Mouse (Mus musculus) layer of hippocampus, postnatal 25 days (tissue): ENCODE data around the gene Tgfbi. TPM values are rescaled to one million over a fixed set of nuclear protein-coding genes. Genes with fewer than 3 reads are reported as not detected.

Source experiments
- DNase-seq, 2 experiments: peaks; one replicate each; pipeline ENCODE4 v3.0.0; 2022; ENCODE audit warnings: mixed read lengths in 2 of 2, low spot score in 1 of 2; ENCODE audit errors: extremely low spot score in 1 of 2
- total RNA-seq, 2 experiments: library from RNA; stranded (reverse); gene quantifications; 2 replicates each; pipeline ENCODE4 v1.2.3; 2021

Tgfbi gene
- 1 to 10 TPM; 3.1 to 3.8 TPM for total RNA-seq

DNA sequence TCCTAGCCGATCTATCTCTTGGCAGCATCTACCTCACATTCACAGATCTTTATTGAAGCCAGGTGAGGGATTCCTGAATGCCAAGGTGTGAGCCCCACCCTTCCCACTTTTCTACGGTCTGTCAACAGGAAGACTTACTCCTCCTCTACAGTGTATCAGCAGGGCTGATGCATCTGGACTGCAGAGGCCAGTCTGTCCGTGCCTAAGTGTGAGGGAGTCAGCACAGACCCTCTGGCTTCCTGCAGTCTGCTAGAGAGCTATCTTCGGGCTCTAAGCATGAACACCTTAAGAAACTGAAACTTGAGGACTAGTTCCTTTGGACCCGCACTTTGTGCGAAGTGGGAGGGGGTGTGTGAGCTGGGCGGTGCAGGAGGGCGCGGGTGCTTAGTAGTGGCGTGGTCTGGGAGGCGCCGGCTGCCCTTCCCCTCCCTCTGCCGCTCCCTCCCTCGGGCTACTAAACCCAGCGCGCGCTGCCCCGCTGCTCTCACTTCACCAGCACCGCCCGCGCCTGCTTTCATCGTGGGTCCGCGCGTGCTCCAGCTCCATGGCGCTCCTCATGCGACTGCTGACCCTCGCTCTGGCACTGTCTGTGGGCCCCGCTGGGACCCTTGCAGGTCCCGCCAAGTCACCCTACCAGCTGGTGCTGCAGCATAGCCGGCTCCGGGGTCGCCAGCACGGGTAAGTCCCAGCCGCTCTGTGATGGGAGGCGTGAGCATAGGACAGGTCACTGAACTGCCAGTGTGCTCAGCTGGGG, at the start of gene Tgfbi:
Gene Tgfbi (plus strand): TSS at position 421 of the 754 bp plus-strand sequence.
- peak in 1 of 2 experiments; percentile 17 for DNase-seq

DNA sequence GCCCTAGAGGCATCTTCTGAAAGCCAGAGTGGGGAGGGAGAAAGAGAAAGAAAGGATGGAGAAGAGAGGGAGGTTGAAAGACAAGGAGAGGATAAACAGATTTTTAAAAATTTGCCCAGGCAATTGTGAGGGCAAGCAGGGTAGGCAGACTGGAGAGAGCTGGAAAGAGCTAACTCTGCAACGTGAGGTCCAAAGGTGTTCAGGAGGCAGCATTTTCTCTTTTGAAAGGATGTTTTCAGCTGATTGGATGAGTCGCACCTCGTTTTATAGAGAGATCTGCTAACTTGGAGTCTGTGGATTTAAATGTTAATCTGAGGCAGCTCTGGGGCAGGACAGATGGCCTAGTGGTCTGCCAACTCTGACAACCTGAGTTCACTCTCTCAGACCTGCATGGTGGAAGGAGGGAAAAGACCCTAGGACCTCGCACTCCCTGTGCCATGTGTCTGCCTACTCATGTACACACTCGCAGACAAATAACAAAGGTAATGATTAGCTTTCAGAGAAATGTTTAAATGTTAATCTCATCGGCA, 49.4 kb upstream of the Tgfbi start:
- no peak for DNase-seq

DNA sequence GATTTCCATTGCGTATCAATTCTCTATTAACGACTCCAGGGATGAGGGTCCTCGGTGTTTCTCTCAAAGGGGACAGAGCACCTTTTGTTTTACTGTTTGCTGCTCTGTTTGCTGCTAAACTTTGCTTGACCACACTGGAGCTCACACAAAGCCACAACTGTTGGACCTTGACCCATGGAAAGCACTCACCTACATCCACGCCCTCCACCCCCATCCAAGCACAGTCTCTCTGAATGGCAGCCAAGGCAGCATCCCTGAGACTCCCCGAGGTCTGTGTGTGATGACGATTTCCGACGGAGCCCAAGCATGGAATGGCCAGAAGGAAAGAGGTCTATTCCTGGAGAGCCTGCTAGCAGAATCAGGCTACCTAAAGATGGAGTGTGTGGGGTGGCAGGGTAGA, 48.2 kb upstream of the Tgfbi start:
- no peak for DNase-seq

DNA sequence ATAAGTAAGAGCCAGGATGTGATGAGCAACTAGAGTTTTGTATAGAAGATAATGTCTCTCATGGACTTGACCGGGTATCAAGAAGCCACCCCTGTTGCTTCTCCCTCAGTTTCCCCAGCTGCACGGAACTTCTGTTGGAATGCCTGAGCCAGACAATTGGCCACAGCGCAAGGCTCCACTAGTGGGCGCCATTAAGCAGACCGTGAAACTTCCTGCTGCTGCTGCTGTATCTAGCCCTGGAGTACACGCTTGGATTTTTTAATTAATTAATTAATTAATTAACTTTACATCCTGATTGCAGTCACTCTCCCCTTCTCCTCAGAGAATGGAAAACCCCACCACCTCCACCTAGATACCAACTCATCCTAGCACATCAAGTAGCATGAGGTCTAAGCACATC, 46.2 kb upstream of the Tgfbi start:
- DNase-seq, result peak in 1 of 2 experiments; percentile 70

GRCm38 (mm10) chr13:56566336-56566735, 43.0 kb upstream of the Tgfbi start:
- no peak for DNase-seq

DNA sequence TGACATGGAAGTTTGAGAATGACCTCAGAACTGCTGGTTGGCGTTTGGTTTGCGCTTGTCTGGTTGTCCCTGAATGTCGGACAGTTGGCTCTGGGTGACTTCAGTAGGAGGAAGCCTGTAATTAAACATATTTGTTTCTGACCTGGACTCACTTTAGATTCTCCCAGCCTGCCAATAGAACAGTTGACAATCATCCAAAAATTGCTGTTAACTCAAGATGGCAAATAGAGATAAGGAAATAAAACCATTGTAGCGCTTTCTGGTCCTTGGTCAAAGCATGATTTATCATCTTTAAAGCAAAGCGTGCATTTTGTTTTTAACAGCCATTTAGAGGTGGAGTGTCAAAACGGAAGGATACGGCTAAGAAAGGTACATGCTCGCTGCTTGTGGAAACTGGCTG, 37.7 kb upstream of the Tgfbi start:
- no peak for DNase-seq

DNA sequence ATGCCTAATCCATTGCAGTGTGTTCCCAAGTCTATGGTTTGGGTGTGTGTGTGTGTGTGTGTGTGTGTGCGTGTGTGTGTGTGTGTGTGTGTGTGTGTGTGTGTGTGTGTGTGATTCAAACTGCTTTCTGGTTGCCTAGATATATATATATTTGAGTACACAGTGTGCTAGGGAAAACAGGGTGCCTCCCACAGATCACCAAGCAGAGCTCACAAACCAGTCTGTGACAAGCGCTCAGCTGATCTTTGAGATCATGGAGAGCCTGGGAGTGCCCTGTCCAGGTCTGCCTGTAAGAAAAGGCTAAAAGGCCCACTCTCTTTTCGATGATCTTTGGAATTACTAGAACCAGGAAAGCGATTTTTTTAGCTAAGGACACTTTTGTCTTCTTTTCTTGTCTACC, 34.2 kb upstream of the Tgfbi start:
- no peak for DNase-seq

- DNase-seq, result peak in 1 of 2 experiments; percentile 73
These were observed 33.5 kb upstream of the Tgfbi start for GRCm38 (mm10) chr13:56575701-56576321.

GRCm38 (mm10) chr13:56578097-56578496, 31.2 kb upstream of the Tgfbi start:
- no peak for DNase-seq

- DNase-seq, result no peak
These were observed 28.9 kb upstream of the Tgfbi start for GRCm38 (mm10) chr13:56580450-56580849.

- no peak for DNase-seq
These were observed 27.8 kb upstream of the Tgfbi start for GRCm38 (mm10) chr13:56581512-56581911.

DNA sequence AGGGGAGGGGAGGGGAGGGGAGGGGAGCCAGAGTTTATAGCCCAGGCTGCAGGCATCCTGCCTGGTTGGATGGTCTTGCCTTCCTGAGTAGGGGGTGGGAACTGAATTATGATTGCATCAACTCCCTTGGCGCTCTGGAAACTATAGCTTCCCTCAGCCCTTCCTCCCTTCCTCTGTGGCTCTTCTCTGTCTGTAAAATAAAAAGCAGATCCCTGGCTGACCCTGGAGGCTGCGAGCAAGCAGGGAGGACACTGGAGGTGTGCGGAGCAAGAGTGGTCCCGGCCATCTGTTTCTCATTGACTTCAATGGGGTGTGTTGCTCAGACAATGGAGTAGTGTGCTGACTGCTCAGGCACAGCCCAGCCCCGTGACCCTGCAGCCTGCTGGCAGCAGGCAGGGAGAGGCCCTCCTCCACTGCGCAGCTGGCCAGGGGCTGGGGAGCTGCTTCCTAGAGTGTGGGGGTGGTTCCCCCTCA, 27.3 kb upstream of the Tgfbi start:
- DNase-seq, result no peak

DNA sequence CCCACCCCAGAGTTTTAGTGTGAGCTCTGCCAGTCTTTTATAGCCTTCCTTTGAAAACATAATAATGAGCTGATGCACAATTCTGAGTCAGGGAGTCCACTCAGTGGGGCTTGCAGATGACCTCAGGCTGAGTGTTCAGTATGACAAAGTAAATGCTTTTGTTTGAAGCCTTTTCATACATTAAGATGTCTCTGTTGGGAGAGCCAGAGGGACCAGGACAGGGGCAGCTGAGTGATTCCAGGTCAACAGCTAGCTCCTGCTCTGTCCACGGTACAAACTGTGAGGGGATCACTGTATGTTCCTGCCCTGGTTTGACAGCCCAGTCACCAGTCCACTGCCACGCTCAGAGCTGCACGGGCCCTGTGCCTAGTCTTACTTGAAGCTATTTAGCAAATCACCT, 26.6 kb upstream of the Tgfbi start:
- DNase-seq, result no peak

DNA sequence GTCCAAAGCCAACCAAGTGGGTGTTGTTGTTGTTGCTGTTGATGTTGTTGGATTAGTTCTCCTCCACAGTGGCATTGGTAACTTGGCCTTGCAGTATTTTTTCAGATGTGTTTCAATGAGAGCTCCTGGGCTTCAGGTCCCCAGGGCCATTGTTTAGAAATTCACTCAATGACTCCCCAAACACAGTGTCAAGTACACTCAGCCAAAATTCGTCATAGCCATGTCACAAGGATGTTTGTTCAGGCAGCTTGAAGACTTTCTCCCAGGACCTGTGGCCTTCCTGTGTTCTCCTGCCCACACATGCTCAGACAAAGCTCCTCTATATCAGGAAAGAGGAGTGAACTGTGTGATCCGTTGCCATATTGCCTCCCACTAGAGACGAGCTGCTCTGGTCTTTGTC, 23.3 kb upstream of the Tgfbi start:
- no peak for DNase-seq

DNA sequence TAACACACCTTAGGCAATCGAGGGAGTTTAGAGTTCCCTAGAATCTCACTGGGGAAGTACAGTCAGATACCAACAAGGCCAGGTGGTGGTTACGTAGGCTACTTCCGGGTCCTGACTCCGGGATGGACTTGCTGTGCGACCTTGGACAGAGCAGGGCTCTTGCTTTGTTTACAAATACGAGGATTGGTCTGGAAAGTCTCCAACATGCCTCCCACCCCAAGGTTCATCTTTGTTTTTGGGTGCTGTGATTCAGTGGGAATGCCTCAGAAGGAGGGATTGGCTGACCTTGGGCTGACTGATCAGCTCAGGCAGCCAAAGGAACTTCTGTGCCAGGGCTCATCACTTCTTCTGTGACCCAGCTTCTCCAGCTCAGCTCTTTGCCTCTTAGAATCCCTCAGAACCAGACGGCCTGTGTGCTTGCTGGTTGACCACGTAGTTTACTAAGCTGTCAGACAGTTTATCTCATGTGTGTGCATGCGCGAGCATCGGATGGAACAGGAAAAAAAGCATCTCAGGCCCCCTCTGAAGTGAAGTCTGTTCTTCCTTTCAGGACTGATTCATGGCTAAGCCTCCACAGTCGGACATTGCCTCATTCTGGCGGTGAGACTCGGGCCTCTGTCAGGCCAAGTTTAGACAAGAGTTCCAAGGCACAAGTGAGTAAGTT, 20.7 kb upstream of the Tgfbi start:
- no peak for DNase-seq

- no peak for DNase-seq
These were observed 19.1 kb upstream of the Tgfbi start for GRCm38 (mm10) chr13:56590202-56590601.

DNA sequence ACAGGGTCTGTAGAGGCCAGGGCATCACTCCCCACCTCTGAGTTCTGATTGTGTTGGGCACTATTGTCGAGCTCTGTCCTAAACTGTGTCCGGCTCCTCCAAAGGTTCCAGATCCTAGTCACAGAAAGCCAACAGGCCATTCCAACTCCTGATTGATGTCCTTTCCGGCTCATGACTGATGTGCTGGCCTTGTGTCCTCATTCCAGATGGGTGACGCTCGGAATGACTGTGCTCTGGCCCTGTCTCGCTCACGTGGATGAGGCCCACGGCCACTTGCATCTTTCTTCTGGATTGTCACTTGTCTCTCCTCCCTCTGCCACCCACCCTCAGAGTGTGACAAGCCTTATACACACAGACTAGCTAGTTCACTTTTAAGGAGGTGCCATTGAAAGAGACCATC, 18.1 kb upstream of the Tgfbi start:
- DNase-seq, result no peak

- no peak for DNase-seq
These were observed 17.4 kb upstream of the Tgfbi start for GRCm38 (mm10) chr13:56591939-56592338.

DNA sequence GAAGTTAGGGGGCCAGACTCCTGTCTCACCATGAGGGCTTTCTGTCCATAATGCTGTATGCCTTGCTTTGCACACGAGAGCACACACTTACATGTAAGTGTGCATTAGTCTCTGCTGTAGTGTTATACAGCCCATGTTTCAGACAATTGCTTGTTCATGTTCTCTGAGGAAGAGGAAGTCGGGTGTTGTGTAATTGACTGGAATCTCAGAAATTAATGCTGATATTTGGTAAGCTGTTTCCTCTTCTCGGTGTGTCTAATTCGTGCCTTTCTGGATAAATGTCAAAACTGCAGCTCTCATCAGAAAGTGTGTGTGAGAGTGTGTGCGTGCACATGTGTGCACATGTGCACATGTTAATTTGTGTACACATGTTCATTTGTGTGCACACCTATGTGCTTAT, 16.1 kb upstream of the Tgfbi start:
- no peak for DNase-seq

DNA sequence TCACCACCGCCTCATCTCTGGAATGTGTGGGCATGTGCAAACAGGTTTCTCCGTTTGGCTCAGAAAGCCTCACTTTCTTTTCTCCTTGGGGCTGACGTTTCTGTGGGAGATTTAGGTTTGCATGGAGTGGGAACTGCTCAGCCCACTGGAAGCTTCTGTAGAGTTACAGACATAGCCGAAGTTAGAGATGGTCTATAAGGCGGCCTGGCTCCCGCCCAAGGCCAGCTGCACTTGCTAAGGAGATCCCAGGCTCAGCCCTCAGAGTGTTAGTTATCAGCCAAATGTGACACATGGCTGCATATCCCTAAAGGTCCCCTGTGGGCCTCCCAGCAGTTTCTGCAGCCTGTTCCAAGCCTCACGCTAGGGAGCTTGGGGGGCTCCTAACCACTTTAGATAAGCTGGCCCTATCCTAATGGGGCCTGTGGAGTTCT, 15.3 kb upstream of the Tgfbi start:
- DNase-seq, result no peak

GRCm38 (mm10) chr13:56595246-56595645, 14.1 kb upstream of the Tgfbi start:
- DNase-seq, result no peak
